Mouse (Mus musculus) gastrocnemius, postnatal 36 days (tissue): ENCODE measurements around the gene Adgrg6. TPM values are rescaled to one million over a fixed set of nuclear protein-coding genes. Genes with fewer than 3 reads are reported as not detected.

ENCODE experiments used
- DNase-seq, 2 experiments: peaks; one replicate each; pipeline ENCODE4 v3.0.0; 2022
- intact Hi-C: fragments of 180-260 bp; cut with DNase I; formaldehyde crosslinking; loops from one replicate; pipeline ENCODE4 v1.15.1; 2025
- total RNA-seq, 2 experiments: library from RNA; stranded (reverse); gene quantifications; 2 replicates each; pipeline ENCODE4 v1.2.3; 2021

Gene Adgrg6
- total RNA-seq, 2 experiments from 2014 or later, result 0.79 to 1.8 TPM

GRCm38 (mm10) chr10:14495204-14495603, 50.3 kb downstream of the Adgrg6 start:
- no peak for DNase-seq
- intact Hi-C loops, result no loop called here

GRCm38 (mm10) chr10:14491838-14492237, 53.6 kb downstream of the Adgrg6 start:
- DNase-seq, result no peak
- intact Hi-C loops, result no loop called here

- intact Hi-C loops, result no loop called here
- DNase-seq, result no peak
Measured at GRCm38 (mm10) chr10:14483257-14483656, 62.2 kb downstream of the Adgrg6 start.

GRCm38 (mm10) chr10:14482483-14482882, 63.0 kb downstream of the Adgrg6 start:
- DNase-seq, result no peak
- intact Hi-C loops, result no loop called here

- DNase-seq, result no peak
- intact Hi-C loops, result no loop called here
Measured at GRCm38 (mm10) chr10:14480928-14481327, 64.5 kb downstream of the Adgrg6 start.

- no peak for DNase-seq
- intact Hi-C loops, result no loop called here
Measured at GRCm38 (mm10) chr10:14476393-14476792, 69.1 kb downstream of the Adgrg6 start.

- DNase-seq, result no peak
- intact Hi-C loops, result no loop called here
Measured at GRCm38 (mm10) chr10:14475641-14476040, 69.8 kb downstream of the Adgrg6 start.

- intact Hi-C loops, result no loop called here
- DNase-seq, result no peak
Measured at GRCm38 (mm10) chr10:14474541-14475305, 70.7 kb downstream of the Adgrg6 start.

GRCm38 (mm10) chr10:14471039-14471550, 74.4 kb downstream of the Adgrg6 start:
- DNase-seq, result no peak
- intact Hi-C loops, result no loop called here

- intact Hi-C loops, result no loop called here
- DNase-seq, result no peak
Measured at GRCm38 (mm10) chr10:14468623-14469022, 76.8 kb downstream of the Adgrg6 start.

- intact Hi-C loops, result no loop called here
- DNase-seq, result no peak
Measured at GRCm38 (mm10) chr10:14463796-14464511, 81.5 kb downstream of the Adgrg6 start.

GRCm38 (mm10) chr10:14460933-14461514, 84.4 kb downstream of the Adgrg6 start:
- DNase-seq, result no peak
- intact Hi-C loops, result no loop called here

GRCm38 (mm10) chr10:14460252-14460932, 85.1 kb downstream of the Adgrg6 start:
- intact Hi-C loops, result no loop called here
- no peak for DNase-seq

- no peak for DNase-seq
- intact Hi-C loops, result no loop called here
Measured at GRCm38 (mm10) chr10:14459819-14460218, 85.6 kb downstream of the Adgrg6 start.

- intact Hi-C loops, result no loop called here
- no peak for DNase-seq
Measured at GRCm38 (mm10) chr10:14459330-14459729, 86.1 kb downstream of the Adgrg6 start.

GRCm38 (mm10) chr10:14454481-14454880, 91.0 kb downstream of the Adgrg6 start:
- no peak for DNase-seq
- intact Hi-C loops, result no loop called here

GRCm38 (mm10) chr10:14451811-14452210, 93.6 kb downstream of the Adgrg6 start:
- DNase-seq, result no peak
- intact Hi-C loops, result loop anchor here (2.0 kb wide), 1 partner anchor 253 kb away; the partner anchor contains the start of genes Nmbr and Vta1

GRCm38 (mm10) chr10:14450073-14450472, 95.4 kb downstream of the Adgrg6 start:
- intact Hi-C loops, result no loop called here
- no peak for DNase-seq

- DNase-seq, result no peak
- intact Hi-C loops, result no loop called here
Measured at GRCm38 (mm10) chr10:14445590-14446291, 99.7 kb downstream of the Adgrg6 start.
